Mouse (Mus musculus) ES-E14 (cell line): ENCODE results near the gene Dnaic2.

Source experiments
- CHD2 ChIP-seq: IDR thresholded peaks from 2 replicates; pipeline ENCODE4 v1.6.1; 2014; ENCODE audit warnings: mild to moderate bottlenecking, low read depth, low read length, inconsistent platforms
- HCFC1 ChIP-seq: IDR thresholded peaks from 2 replicates; pipeline ENCODE4 v1.6.1; 2012; ENCODE audit warnings: low read length, inconsistent platforms, borderline replicate concordance; ENCODE audit not compliant: insufficient read depth
- MAFK ChIP-seq: IDR thresholded peaks from 2 replicates; pipeline ENCODE4 v1.6.1; 2014; ENCODE audit warnings: mild to moderate bottlenecking, low read depth, low read length, inconsistent platforms; ENCODE audit not compliant: insufficient read depth
- ZC3H11A ChIP-seq: IDR thresholded peaks from 2 replicates; pipeline ENCODE4 v1.6.1; 2012; ENCODE audit warnings: low read depth, mild to moderate bottlenecking, inconsistent platforms, low read length, borderline replicate concordance
- ZNF384 ChIP-seq: IDR thresholded peaks from 2 replicates; pipeline ENCODE4 v1.6.1; 2012; ENCODE audit warnings: low read depth, low read length, inconsistent platforms

GRCm38 (mm10) chr11:114698496-114698895 lies 28.7 kb upstream of the Dnaic2 start:
- TF ChIP-seq MAFK (no peak), HCFC1 (no peak), ZNF384 (no peak), ZC3H11A (no peak), CHD2 (no peak)
